Mouse (Mus musculus) CH12.LX (cell line): ENCODE data around the gene Cdh15. TPM values are rescaled to one million over a fixed set of nuclear protein-coding genes. Genes with fewer than 3 reads are reported as not detected.

Experiments
- DNase-seq: peaks from one replicate; pipeline ENCODE4 v3.0.0-alpha.2; 2013; ENCODE audit errors: extremely low read depth
- H3K27ac ChIP-seq: 2 replicates; pipeline ENCODE4 v1.5.1; 2012; ENCODE audit warnings: low read depth, mild to moderate bottlenecking, control low read depth, moderate library complexity; ENCODE audit not compliant: insufficient read depth
- H3K27me3 ChIP-seq: replicated peaks from 2 replicates; pipeline ENCODE3; 2012; ENCODE audit warnings: inconsistent platforms
- H3K36me3 ChIP-seq, 2 experiments: replicated peaks in 1 of 2; 2 replicates each; pipeline versions ENCODE3 to v1.6.1; 2012; ENCODE audit warnings: inconsistent platforms in 1 of 2, low read length in 1 of 2, mild to moderate bottlenecking in 1 of 2, mixed read lengths in 1 of 2, moderate library complexity in 1 of 2; ENCODE audit not compliant: control insufficient read depth in 1 of 2, insufficient read depth in 1 of 2
- H3K4me1 ChIP-seq, 2 experiments: 2 replicates each; pipeline ENCODE4 v1.6.1; 2012; ENCODE audit warnings: inconsistent platforms in 1 of 2, moderate library complexity in 1 of 2; ENCODE audit not compliant: insufficient read depth in 2 of 2, control insufficient read depth in 1 of 2
- H3K4me2 ChIP-seq: 2 replicates; pipeline ENCODE4 v1.6.1; 2012; ENCODE audit warnings: low read depth, mild to moderate bottlenecking, control low read depth; ENCODE audit not compliant: poor library complexity, insufficient read depth, severe bottlenecking
- H3K4me3 ChIP-seq, 3 experiments: fragments of 150-350 bp in 1 of 3; sonication (generic) in 1 of 3; replicated peaks in 1 of 3; 2 replicates each; pipeline versions ENCODE3 to v1.5.1; 2011 to 2012; ENCODE audit warnings: low read depth in 2 of 3, low read length in 2 of 3, mild to moderate bottlenecking in 2 of 3, moderate library complexity in 2 of 3, control low read depth in 1 of 3, improper control_type of control experiment in 1 of 3, inconsistent platforms in 1 of 3, mixed read lengths in 1 of 3; ENCODE audit not compliant: poor library complexity in 1 of 3
- H3K79me2 ChIP-seq: replicated peaks from 2 replicates; pipeline ENCODE4 v1.6.1; 2012; ENCODE audit warnings: mild to moderate bottlenecking, moderate library complexity; ENCODE audit not compliant: control insufficient read depth, poor library complexity, insufficient read depth, severe bottlenecking; ENCODE audit errors: extremely low read depth
- H3K9ac ChIP-seq: 2 replicates; pipeline ENCODE4 v1.6.1; 2012; ENCODE audit warnings: low read depth, mild to moderate bottlenecking, control low read depth, moderate library complexity; ENCODE audit not compliant: insufficient read depth
- H3K9me3 ChIP-seq: replicated peaks from 2 replicates; pipeline ENCODE3; 2012; ENCODE audit warnings: low read length, inconsistent platforms, mixed read lengths
- BHLHE40 ChIP-seq: IDR thresholded peaks from 2 replicates; pipeline ENCODE4 v1.6.1; 2011; ENCODE audit warnings: mild to moderate bottlenecking, low read depth, low read length, improper control_type of control experiment
- CHD1 ChIP-seq: IDR thresholded peaks from 2 replicates; pipeline ENCODE4 v1.6.1; 2012; ENCODE audit warnings: low read depth, low read length, improper control_type of control experiment, inconsistent platforms
- CTCF ChIP-seq, 2 experiments: IDR thresholded peaks in 1 of 2; conservative IDR thresholded peaks in 1 of 2; 2 replicates each; pipeline ENCODE4 v1.5.1; 2011 to 2012; ENCODE audit warnings: low read depth in 2 of 2, low read length in 2 of 2, improper control_type of control experiment in 1 of 2, inconsistent platforms in 1 of 2, mild to moderate bottlenecking in 1 of 2, moderate library complexity in 1 of 2
- E2F4 ChIP-seq: IDR thresholded peaks from 2 replicates; pipeline ENCODE4 v1.6.1; 2011; ENCODE audit warnings: low read depth, low read length, improper control_type of control experiment; ENCODE audit not compliant: insufficient replicate concordance
- ELF1 ChIP-seq: IDR thresholded peaks from 2 replicates; pipeline ENCODE4 v1.6.1; 2014; ENCODE audit warnings: low read depth, mild to moderate bottlenecking, inconsistent platforms, low read length, improper control_type of control experiment
- EP300 ChIP-seq: IDR thresholded peaks from 2 replicates; pipeline ENCODE4 v1.6.1; 2011; ENCODE audit warnings: low read length, improper control_type of control experiment
- HCFC1 ChIP-seq: IDR thresholded peaks from 2 replicates; pipeline ENCODE4 v1.6.1; 2012; ENCODE audit warnings: low read depth, mild to moderate bottlenecking, inconsistent platforms, low read length, improper control_type of control experiment
- MAFK ChIP-seq: IDR thresholded peaks from 2 replicates; pipeline ENCODE4 v1.6.1; 2011; ENCODE audit warnings: low read length, improper control_type of control experiment; ENCODE audit not compliant: insufficient replicate concordance
- MAX ChIP-seq: IDR thresholded peaks from 2 replicates; pipeline ENCODE4 v1.6.1; 2011; ENCODE audit warnings: low read length, improper control_type of control experiment
- NELFE ChIP-seq: IDR thresholded peaks from 2 replicates; pipeline ENCODE4 v1.6.1; 2011; ENCODE audit warnings: low read depth, low read length, improper control_type of control experiment
- PAX5 ChIP-seq: IDR thresholded peaks from 2 replicates; pipeline ENCODE4 v1.6.1; 2012; ENCODE audit warnings: low read length, inconsistent platforms, mixed read lengths
- POLR2AphosphoS2 ChIP-seq: IDR thresholded peaks from 2 replicates; pipeline ENCODE4 v1.6.1; 2011; ENCODE audit warnings: low read depth, low read length, improper control_type of control experiment
- RCOR1 ChIP-seq: conservative IDR thresholded peaks from 2 replicates; pipeline ENCODE4 v1.6.1; 2012; ENCODE audit warnings: low read depth, mild to moderate bottlenecking, inconsistent platforms, low read length, improper control_type of control experiment
- SMC3 ChIP-seq: IDR thresholded peaks from 2 replicates; pipeline ENCODE4 v1.6.1; 2011; ENCODE audit warnings: low read depth, low read length, improper control_type of control experiment
- UBTF ChIP-seq: IDR thresholded peaks from 2 replicates; pipeline ENCODE4 v1.6.1; 2012; ENCODE audit warnings: low read depth, mild to moderate bottlenecking, inconsistent platforms, low read length, improper control_type of control experiment, moderate library complexity
- USF1 ChIP-seq: IDR thresholded peaks from 2 replicates; pipeline ENCODE4 v1.6.1; 2014; ENCODE audit warnings: low read depth, mild to moderate bottlenecking, inconsistent platforms, low read length, improper control_type of control experiment
- dilution Hi-C: fragments of 300-500 bp; cut with MboI; formaldehyde crosslinking; loops from 2 replicates; pipeline ENCODE4 v1.14.3; 2020; ENCODE audit warnings: low sequenced_read_pairs; ENCODE audit not compliant: extremely low pct_unique_long_range_greater_than_20kb, extremely low pct_ligation_motif_present
- in situ Hi-C: fragments of 300-500 bp; cut with MboI; formaldehyde crosslinking; loops from 3 replicates; pipeline ENCODE4 v1.14.3; 2019; ENCODE audit warnings: low sequenced_read_pairs, low pct_ligation_motif_present, low pct_unique_long_range_greater_than_20kb, mixed read lengths
- polyA plus RNA-seq: library from polyadenylated mRNA; unstranded; fragments of >175 nt; gene quantifications from 2 replicates; pipeline ENCODE4 v1.2.1, GENCODE M21; 2012; ENCODE audit warnings: low read depth; ENCODE audit not compliant: insufficient read length
- total RNA-seq, 2 experiments: library from RNA; depleted of rRNA; stranded (reverse); fragments of 300-350 nt in 1 of 2; fragments of >200 nt in 1 of 2; gene quantifications; 2 replicates each; pipeline ENCODE4 v1.2.3; 2012 to 2014

Gene Cdh15
- total and polyA plus RNA-seq, 3 experiments: not detected

- Histone ChIP-seq H3K27ac (no peak overlapping the region), H3K79me2 (peaks cover 37% of the 10 kb centered on the region), H3K4me1 (peaks cover 6 to 36% of the 10 kb centered on the region in 2 experiments), H3K27me3 (no peaks in the 10 kb centered on the region)
- dilution Hi-C loops: no loop called here
- TF ChIP-seq E2F4 (no peak), BHLHE40 (no peak), MAX (no peak), POLR2AphosphoS2 (no peak), USF1 (no peak), NELFE (no peak), ELF1 (no peak), PAX5 (no peak), CHD1 (no peak), MAFK (no peak), EP300 (no peak), UBTF (no peak), CTCF (conservative IDR thresholded peaks at IDR 0.05 in 1 of 2, IDR thresholded peaks at IDR 0.05 in 1 of 2; ENCODE audit: low read depth in 2 of 2, low read length in 2 of 2) (no peak), SMC3 (no peak)
- TF ChIP-seq, all 38 proteins: peak for 0
- Histone ChIP-seq H3K9ac (no peak overlapping the region), H3K9me3 (no peaks in the 10 kb centered on the region), H3K36me3 (peaks cover 64 to 95% of the 10 kb centered on the region in 2 experiments), H3K4me3 (no peak overlapping the region), H3K4me2 (no peak overlapping the region)
- no peak for DNase-seq
- in situ Hi-C loops: loop anchor here (10.0 kb wide), 2 partner anchors 152 to 202 kb away; partner anchors contain the start of gene Rpl13
Measured at GRCm38 (mm10) chr8:122903002-122903401, 55.2 kb downstream of the Cdh15 start.

DNA sequence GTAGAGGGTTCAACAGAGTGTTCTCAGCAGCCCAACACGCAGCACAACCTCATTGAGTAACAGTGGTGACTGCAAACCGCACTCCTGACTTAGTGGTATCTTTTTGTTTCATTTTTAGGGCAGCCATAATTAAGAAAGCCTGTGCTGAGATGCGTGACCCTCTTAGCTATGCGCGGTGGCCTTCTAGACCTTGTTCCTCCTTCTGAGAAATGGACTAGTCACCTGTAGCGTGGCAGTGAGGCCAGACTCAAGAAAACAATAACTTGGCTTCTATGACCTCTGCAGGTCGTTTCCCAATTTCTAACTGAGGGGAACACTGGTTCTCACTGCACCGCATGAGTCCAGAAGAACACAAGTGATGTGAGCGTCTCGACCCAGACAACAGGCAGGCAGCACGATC, 56.7 kb downstream of the Cdh15 start:
- H3K4me2 ChIP-seq: no peak overlapping the region
- H3K36me3 ChIP-seq: peaks cover 62 to 93% of the 10 kb centered on the region in 2 experiments
- in situ Hi-C loops (loop anchor here (10.0 kb wide), 2 partner anchors 150 to 200 kb away; partner anchors contain the start of gene Rpl13), dilution Hi-C loops (no loop called here)
- peaks cover 38% of the 10 kb centered on the region for H3K79me2 ChIP-seq
- no peak overlapping the region for H3K4me3 ChIP-seq
- no peaks in the 10 kb centered on the region for H3K27me3 ChIP-seq
- no peak overlapping the region for H3K9ac ChIP-seq
- DNase-seq: peak; percentile 43
- peaks cover 6 to 39% of the 10 kb centered on the region in 2 experiments for H3K4me1 ChIP-seq
- H3K9me3 ChIP-seq: no peaks in the 10 kb centered on the region
- TF ChIP-seq RCOR1 (no peak), HCFC1 (no peak), EP300 (no peak)
- TF ChIP-seq, all 38 proteins: peak for 0
- H3K27ac ChIP-seq: no peak overlapping the region
